Mouse (Mus musculus) testis, adult 2 months (tissue): ENCODE data around the gene Cdkl3. TPM values are rescaled to one million over a fixed set of nuclear protein-coding genes. Genes with fewer than 3 reads are reported as not detected.

Experiments
- H3K27ac ChIP-seq: fragments of 200-500 bp; 2 replicates; pipeline ENCODE4 v1.5.1; 2012; ENCODE audit warnings: low read depth, low read length; ENCODE audit not compliant: control insufficient read depth, insufficient read depth
- H3K27me3 ChIP-seq: fragments of 200-500 bp; 2 replicates; pipeline ENCODE4 v1.6.1; 2012; ENCODE audit warnings: mild to moderate bottlenecking, low read length, moderate library complexity; ENCODE audit not compliant: control insufficient read depth, insufficient read depth
- H3K36me3 ChIP-seq: fragments of 200-500 bp; 2 replicates; pipeline ENCODE4 v1.6.1; 2012; ENCODE audit warnings: mild to moderate bottlenecking, low read length; ENCODE audit not compliant: control insufficient read depth, insufficient read depth
- H3K4me1 ChIP-seq: fragments of 200-500 bp; 2 replicates; pipeline ENCODE4 v1.6.1; 2012; ENCODE audit warnings: low read length; ENCODE audit not compliant: control insufficient read depth, insufficient read depth
- H3K4me3 ChIP-seq: fragments of 200-500 bp; 2 replicates; pipeline ENCODE4 v1.5.1; 2012; ENCODE audit warnings: low read depth, mild to moderate bottlenecking, low read length, moderate library complexity, mixed read lengths; ENCODE audit not compliant: control insufficient read depth
- CTCF ChIP-seq: fragments of 200-500 bp; IDR thresholded peaks from 2 replicates; pipeline ENCODE4 v1.5.1; 2012; ENCODE audit warnings: low read depth, mild to moderate bottlenecking, inconsistent platforms, low read length, moderate library complexity; ENCODE audit not compliant: control insufficient read depth, insufficient read depth, insufficient replicate concordance
- POLR2A ChIP-seq: fragments of 200-500 bp; IDR thresholded peaks from 2 replicates; pipeline ENCODE4 v1.6.1; 2012; ENCODE audit warnings: low read depth, mild to moderate bottlenecking, inconsistent platforms, low read length, moderate library complexity; ENCODE audit not compliant: control insufficient read depth
- polyA plus RNA-seq: library from polyadenylated mRNA; depleted of rRNA; stranded (reverse); fragments of >200 nt; gene quantifications from 2 replicates; pipeline ENCODE4 v1.2.3, GENCODE M21; 2012

Cdkl3 gene
- polyA plus RNA-seq, 1 experiment = 259 TPM

DNA sequence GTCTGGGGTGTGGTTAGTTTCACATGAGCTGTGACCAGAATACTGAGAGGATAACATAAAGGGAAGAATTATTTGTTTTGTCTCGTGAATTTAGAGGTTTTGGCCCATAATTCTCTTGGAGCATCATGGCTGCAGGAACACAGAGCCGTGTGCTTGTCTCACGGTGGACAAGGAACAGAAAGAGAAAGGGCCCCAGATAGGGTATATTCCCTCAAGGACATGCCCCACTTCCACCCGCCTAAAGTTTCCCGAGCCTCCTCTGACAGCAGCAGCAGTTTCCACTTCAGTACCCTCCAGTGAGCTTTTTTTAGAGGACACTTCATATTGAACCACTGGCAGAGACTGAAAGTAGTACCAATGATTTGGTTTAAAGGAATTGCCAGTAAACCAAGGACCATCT, 7.5 kb downstream of the Cdkl3 start:
- H3K27ac ChIP-seq = no peak overlapping the region
- no peak overlapping the region for H3K4me3 ChIP-seq
- H3K4me1 ChIP-seq = no peaks in the 10 kb centered on the region
- no peak for TF ChIP-seq CTCF
- no peak for TF ChIP-seq POLR2A
- H3K27me3 ChIP-seq = no peaks in the 10 kb centered on the region
- H3K36me3 ChIP-seq = no peaks in the 10 kb centered on the region; the same call in 1 of the 2 replicates

- Histone ChIP-seq H3K36me3 (no peaks in the 10 kb centered on the region), H3K27ac (no peak overlapping the region), H3K4me1 (no peaks in the 10 kb centered on the region), H3K4me3 (no peak overlapping the region), H3K27me3 (no peaks in the 10 kb centered on the region)
- no peak for TF ChIP-seq CTCF
- TF ChIP-seq POLR2A = no peak
Measured at GRCm38 (mm10) chr11:52018217-52018616, 14.2 kb downstream of the Cdkl3 start.

GRCm38 (mm10) chr11:52032356-52032755, 28.3 kb downstream of the Cdkl3 start:
- Histone ChIP-seq H3K27me3 (no peaks in the 10 kb centered on the region), H3K27ac (no peak overlapping the region), H3K4me3 (no peak overlapping the region), H3K4me1 (no peaks in the 10 kb centered on the region), H3K36me3 (no peaks in the 10 kb centered on the region)
- no peak for TF ChIP-seq POLR2A
- no peak for TF ChIP-seq CTCF

- TF ChIP-seq POLR2A (no peak), CTCF (no peak)
- Histone ChIP-seq H3K27me3 (no peaks in the 10 kb centered on the region), H3K4me1 (no peaks in the 10 kb centered on the region), H3K27ac (no peak overlapping the region), H3K4me3 (no peak overlapping the region), H3K36me3 (no peaks in the 10 kb centered on the region)
Measured at GRCm38 (mm10) chr11:52033953-52034352, 29.9 kb downstream of the Cdkl3 start.

DNA sequence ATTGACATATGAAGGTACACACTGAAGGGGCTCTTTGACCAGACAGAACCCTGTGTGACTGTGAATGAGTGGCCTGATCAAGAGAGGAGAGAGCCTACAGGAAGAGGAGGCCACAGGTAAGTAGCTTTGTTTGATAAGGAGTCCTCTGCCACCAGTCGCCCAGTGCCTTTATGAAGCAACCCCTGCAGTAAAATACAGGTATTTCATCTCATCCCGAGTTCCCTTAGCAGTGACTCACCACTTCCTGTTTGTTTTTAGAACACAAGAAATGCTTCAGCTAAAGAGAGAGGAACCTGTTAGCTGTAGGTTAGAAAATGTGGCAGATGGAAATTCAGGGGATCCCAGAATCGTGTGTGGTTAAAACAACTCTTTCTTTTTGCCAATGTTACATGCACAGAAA, 31.9 kb downstream of the Cdkl3 start:
- TF ChIP-seq CTCF = no peak
- TF ChIP-seq POLR2A = no peak
- Histone ChIP-seq H3K4me1 (no peaks in the 10 kb centered on the region), H3K27ac (no peak overlapping the region)

DNA sequence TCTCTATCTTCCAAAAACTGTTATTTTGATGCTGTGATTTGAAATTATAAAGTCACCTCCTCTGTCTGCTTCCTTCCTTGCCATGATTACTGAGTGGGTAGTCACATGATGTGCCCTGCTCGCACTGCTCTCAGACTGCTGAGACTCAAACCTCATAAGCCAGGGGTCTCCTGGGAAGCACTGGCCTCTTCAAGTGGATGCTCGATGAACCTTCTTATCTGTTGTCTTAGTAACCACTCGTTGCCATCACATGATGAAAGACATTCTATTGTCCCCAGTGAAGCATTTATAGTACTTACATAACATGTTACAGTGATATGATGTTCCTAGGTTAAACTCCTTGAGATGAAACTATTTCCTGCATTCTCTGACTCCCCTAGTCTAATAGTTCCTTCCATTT, 33.6 kb downstream of the Cdkl3 start:
- H3K27ac ChIP-seq = no peak overlapping the region
- H3K4me1 ChIP-seq = no peaks in the 10 kb centered on the region
- no peaks in the 10 kb centered on the region for H3K27me3 ChIP-seq
- H3K4me3 ChIP-seq = no peak overlapping the region
- no peaks in the 10 kb centered on the region; the same call in 1 of the 2 replicates for H3K36me3 ChIP-seq
- TF ChIP-seq POLR2A = no peak

More for the DNA sequence above, 31.9 kb downstream of the Cdkl3 start:
- Histone ChIP-seq H3K27me3 (no peaks in the 10 kb centered on the region), H3K36me3 (no peaks in the 10 kb centered on the region; the same call in 1 of the 2 replicates), H3K4me3 (no peak overlapping the region)

GRCm38 (mm10) chr11:52043224-52043623, 39.2 kb downstream of the Cdkl3 start:
- Histone ChIP-seq H3K4me1 (no peaks in the 10 kb centered on the region), H3K4me3 (no peak overlapping the region), H3K27ac (no peak overlapping the region), H3K36me3 (no peaks in the 10 kb centered on the region; the same call in 1 of the 2 replicates), H3K27me3 (no peaks in the 10 kb centered on the region)
- no peak for TF ChIP-seq POLR2A
- no peak for TF ChIP-seq CTCF

DNA sequence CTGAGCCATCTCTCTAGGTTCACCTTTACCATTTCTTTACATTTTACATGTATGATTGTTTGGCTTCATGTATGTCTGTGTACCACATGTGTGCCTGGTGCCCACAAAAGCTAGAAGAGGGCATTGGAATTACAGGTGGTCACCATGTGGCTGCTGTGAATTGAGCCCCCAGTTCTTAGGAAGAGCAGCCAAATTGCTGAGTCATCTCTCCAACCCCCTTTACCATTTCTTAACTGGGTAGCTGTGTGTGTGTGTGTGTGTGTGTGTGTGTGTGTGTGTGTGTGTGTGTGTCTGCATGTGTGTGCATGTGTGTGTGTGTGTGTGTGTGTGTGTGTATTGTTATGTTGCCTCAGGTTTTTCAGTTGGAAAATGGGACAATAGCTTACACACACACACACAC, 40.1 kb downstream of the Cdkl3 start:
- Histone ChIP-seq H3K4me1 (no peaks in the 10 kb centered on the region), H3K4me3 (no peak overlapping the region), H3K36me3 (no peaks in the 10 kb centered on the region; the same call in 1 of the 2 replicates), H3K27me3 (no peaks in the 10 kb centered on the region), H3K27ac (no peak overlapping the region)
- no peak for TF ChIP-seq POLR2A
- no peak for TF ChIP-seq CTCF
